Mouse (Mus musculus) fat pad, adult 2 months (tissue): ENCODE data around the gene Hes5.

Experiments used
- DNase-seq: peaks from one replicate; pipeline ENCODE4 v3.0.0-alpha.2; 2011; ENCODE audit warnings: low read depth, low spot score; ENCODE audit errors: extremely low read depth

Hes5 gene

DNA sequence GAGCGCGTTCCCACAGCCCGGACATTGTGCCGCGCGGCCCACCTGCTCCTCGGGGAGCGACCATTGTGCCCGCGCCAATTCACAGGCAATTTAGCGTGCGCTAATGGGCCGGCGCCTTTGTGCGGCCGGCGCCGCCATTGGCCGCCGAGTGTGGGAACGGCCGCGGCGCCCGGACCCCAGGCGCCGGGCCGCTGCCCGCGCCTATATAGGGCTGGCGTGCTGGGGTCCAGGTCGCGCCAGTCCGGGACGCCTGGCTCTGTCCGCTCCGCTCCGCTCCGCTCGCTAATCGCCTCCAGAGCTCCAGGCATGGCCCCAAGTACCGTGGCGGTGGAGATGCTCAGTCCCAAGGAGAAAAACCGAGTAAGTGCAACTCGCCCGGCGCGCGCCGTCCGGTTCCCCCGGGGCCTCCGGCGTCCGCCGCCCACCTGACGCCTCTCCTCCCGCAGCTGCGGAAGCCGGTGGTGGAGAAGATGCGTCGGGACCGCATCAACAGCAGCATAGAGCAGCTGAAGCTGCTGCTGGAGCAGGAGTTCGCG, at the start of gene Hes5:
Gene Hes5, plus strand, starts transcription at position 234 of the 536 bp plus-strand sequence.
- DNase-seq: no peak

GRCm38 (mm10) chr4:154911644-154912043, 49.1 kb upstream of the Hes5 start:
- DNase-seq: no peak

DNA sequence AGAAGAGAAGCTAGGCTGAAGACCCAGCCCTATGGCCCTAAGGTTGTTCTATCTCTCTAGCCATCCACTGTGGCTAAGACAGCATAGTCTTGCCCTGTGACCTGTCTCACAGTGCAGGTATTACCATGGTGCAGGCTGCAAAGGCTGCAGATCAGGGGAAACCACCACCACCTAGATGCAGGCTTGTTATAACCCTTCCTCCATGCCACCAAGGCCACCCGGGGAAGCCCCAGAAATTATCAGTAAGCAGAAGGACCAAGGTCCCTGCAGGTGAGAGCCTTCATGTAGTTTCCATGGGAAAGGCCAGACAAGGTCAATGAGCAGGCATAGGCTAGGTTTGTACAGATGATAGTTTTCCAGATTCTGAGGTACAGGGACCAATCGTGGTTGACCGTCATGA, 46.9 kb upstream of the Hes5 start:
- no peak for DNase-seq

DNA sequence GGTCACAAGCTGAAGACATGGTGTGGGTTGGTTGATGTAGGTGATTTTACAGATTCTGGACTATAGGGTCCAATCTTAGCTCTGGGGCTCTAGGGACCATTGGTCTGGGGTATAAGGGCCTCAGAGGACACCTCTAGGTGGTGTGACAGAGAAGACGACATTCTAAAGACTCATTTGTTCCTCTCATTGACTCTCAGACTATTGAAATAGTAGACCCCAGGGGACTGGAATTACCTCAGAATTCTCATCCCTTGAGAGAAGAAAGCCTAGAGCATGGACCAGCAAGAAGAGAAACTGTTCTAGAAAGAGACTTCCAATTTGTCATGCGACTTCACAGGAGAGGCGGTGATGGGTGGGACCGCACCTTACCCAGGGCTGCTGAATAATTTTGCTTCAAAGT, 46.5 kb upstream of the Hes5 start:
- DNase-seq: no peak

DNA sequence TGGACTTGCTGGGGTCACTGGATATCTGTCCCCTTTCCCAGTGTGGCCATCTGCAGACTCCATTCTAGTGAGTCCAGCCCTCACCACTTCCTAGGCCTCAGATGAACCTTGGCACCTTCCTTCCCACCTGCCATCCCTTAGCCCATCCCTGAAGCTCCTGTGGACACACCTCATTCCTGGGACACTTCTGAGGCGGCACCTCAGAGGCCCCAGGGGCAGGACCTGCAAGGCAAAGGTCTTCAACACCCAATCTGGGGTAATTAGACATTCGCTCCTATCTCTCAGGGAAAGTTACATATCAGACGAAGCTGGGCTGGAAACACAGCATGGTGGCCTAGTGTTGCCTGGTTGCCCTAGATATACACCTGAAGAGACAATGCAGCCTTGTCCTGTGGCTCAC, 46.0 kb upstream of the Hes5 start:
- DNase-seq: no peak

- no peak for DNase-seq
Observed at GRCm38 (mm10) chr4:154915286-154915685, 45.4 kb upstream of the Hes5 start.

GRCm38 (mm10) chr4:154916662-154917061, 44.1 kb upstream of the Hes5 start:
- no peak for DNase-seq

- DNase-seq: no peak
Observed at GRCm38 (mm10) chr4:154922291-154922690, 38.4 kb upstream of the Hes5 start.

- DNase-seq: no peak
Observed at GRCm38 (mm10) chr4:154922931-154923330, 37.8 kb upstream of the Hes5 start.

GRCm38 (mm10) chr4:154925413-154925812, 35.3 kb upstream of the Hes5 start:
- no peak for DNase-seq

DNA sequence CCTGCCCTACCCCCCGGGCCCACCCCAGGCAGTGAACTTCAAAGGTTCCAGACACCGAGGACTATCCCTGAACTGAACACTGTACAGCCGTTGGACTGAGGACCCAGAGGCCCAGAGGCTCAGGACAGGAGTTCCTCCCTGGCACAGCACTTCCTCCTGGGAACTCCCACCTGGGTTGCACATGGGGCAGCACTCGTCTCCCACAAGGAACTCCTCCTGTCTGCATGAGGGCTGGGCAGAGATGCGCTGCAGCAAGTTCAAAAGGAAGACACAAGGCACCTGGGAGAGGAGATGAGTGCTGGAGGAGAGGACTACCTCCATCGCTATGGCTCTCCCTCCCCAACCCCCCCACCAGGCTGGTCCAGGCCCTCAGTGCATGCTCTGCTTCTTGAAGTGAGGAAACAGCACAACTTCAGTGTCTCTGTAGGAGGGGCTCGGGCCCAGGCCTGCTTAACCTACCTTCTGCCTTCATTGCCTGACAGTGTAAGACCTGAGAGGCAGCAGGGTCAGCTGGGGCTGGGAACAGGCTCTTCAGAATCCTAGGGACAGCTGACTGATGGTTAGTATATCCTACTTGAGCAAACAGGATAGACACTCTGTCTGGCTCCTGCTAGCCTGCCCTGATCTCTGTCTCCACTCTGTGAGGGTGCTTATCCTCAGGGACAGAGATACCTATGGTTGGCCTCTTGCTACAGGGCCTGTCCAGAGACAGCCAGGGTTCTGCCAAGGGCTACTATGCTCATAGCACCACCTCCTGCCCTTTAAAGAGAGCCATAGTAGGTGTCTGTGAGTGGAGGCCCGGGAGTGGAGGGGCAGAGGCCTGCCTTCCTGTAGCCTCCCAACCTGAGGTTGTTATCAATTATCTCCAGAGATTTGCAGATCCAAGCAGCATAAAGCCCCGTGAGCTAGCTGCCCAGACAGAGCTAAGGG, 33.5 kb upstream of the Hes5 start:
- DNase-seq: no peak

- DNase-seq: no peak
Observed at GRCm38 (mm10) chr4:154927899-154928337, 32.8 kb upstream of the Hes5 start.

GRCm38 (mm10) chr4:154928395-154929087, 32.2 kb upstream of the Hes5 start, which contains the start of gene Tnfrsf14:
Tnfrsf14 (minus strand) TSS chr4:154928563.
- DNase-seq: no peak

DNA sequence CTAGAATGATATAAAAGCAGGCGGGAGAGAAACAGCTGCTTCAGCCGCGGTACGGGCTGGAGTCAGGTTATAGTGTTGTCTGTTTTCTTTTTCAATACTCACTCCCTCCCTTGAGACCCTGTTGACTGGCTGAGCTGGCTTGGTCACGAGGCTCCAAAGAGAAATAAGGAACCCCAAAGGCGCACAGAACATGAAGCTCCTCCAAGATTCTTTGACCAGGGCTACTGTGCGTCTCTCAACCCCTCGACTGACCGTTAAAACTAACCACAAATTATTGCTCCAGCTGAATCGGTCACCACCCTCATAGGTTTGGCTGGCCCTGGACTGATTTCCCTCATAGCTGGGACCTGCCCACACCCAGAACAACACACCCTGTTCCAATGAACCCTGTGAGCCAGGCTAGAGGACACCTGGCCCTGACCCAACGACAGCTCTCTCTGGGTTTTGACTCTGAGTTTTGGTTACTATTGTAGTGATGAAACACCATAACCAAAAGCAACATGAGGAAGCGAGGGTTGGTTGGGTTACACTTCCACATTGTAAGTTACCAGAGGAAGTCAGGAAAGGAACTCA, 31.5 kb upstream of the Hes5 start:
- DNase-seq: no peak

- no peak for DNase-seq
Observed at GRCm38 (mm10) chr4:154933306-154933907, 27.3 kb upstream of the Hes5 start.

GRCm38 (mm10) chr4:154934800-154935199, 25.9 kb upstream of the Hes5 start:
- no peak for DNase-seq

GRCm38 (mm10) chr4:154935788-154936187, 24.9 kb upstream of the Hes5 start:
- DNase-seq: no peak

DNA sequence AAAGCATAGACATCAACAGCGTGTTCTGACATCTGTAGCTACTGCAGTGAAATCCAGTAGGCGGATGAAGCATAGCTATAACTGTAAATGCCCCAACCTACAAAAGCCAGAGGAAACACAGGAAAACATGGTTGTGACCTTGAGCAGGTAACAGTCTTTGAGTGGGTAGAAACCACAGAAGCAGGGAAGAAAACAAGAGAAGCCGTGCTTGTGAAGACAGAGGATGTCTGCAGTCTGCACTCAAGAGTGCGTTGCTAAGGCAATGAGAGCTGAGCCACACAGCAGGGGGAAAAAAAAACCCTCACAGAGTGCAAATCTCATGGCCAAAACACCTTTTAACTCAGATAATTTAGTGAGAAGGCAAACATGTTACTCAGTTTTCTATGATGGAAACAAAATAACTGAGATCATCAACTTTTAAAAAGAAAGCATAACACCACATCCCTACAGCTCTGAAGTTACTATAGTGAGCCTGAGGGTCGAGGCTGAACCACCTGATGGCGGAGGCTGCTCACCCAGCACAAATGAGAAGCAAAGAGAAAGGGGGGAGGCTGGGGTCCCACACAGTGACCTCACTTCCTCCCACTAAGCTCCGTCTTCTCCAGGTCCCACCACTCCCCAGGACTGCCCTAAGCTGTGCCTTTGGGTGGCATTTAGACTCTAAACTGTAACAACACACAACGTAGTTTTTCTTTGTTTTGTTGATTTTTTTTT, 24.0 kb upstream of the Hes5 start:
- no peak for DNase-seq

DNA sequence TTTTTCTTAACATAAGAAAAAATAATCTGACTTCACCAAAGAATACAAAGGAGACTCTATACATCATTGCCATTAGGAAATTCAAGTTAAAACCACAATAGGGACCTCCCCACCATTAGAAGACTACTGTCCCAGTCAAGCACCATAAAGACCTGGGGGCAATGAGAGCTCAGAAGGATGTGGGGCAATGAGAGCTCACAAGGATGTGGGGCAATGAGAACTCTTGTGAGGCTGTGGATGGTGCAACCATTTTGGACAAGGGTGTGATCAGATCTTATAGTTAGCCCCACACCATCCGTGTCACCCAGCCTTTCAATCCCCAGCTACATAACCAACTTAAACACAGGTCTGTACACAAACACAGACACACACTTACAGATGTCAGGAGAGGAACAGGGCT, 23.0 kb upstream of the Hes5 start:
- DNase-seq: no peak

DNA sequence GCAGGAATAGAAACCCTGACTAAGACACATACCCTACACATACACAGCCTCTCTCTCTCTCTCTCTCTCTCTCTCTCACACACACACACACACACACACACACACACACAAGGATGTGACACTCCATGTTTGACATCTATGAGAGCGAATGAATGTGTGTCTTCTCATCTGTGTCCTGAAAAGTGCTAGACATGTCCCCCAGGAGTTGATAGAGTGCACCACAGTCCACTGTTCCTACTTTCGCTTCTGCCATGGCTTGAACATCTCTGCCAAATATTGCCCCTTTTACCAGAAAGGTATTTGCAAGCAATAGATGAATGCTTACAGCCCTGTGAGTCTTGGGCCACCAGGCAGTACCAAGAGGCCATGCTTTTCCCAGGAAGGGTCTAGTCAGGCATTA, 20.6 kb upstream of the Hes5 start:
- no peak for DNase-seq
